Mouse (Mus musculus) liver, embryonic 14.5 days (tissue): ENCODE measurements around the gene Tstd3.

Experiments
- CTCF ChIP-seq: IDR thresholded peaks from 2 replicates; pipeline ENCODE4 v1.5.1; 2016; ENCODE audit warnings: antibody characterized with exemption, low read depth, control low read depth
- EP300 ChIP-seq: IDR thresholded peaks from 2 replicates; pipeline ENCODE4 v1.6.1; 2016; ENCODE audit warnings: antibody characterized with exemption, low read depth

- no peak for TF ChIP-seq CTCF
- no peak for TF ChIP-seq EP300
These were observed 43.6 kb upstream of the Tstd3 start for GRCm38 (mm10) chr4:21810608-21811007.
